Mouse (Mus musculus) MEL (cell line): Measurements from ENCODE around the gene Stk39. TPM values are rescaled to one million over a fixed set of nuclear protein-coding genes. Genes with fewer than 3 reads are reported as not detected.

Experiments
- DNase-seq: peaks from one replicate; pipeline ENCODE4 v3.0.0; 2011; ENCODE audit warnings: low read depth, low spot score
- H3K27ac ChIP-seq: 2 replicates; pipeline ENCODE4 v1.5.1; 2012; ENCODE audit warnings: low read depth, mild to moderate bottlenecking, control low read depth, low read length, moderate library complexity; ENCODE audit not compliant: control insufficient read depth
- H3K27me3 ChIP-seq, 2 experiments: fragments of 150-350 bp in 1 of 2; sonication (generic) in 1 of 2; 2 replicates each; pipeline ENCODE4 v1.6.1; 2012; ENCODE audit warnings: low read length in 2 of 2, mild to moderate bottlenecking in 2 of 2, improper control_type of control experiment in 1 of 2, moderate library complexity in 1 of 2; ENCODE audit not compliant: insufficient read depth in 2 of 2, control insufficient read depth in 1 of 2
- H3K36me3 ChIP-seq, 2 experiments: 2 replicates each; pipeline ENCODE4 v1.6.1; 2012 to 2014; ENCODE audit warnings: low read length in 2 of 2, improper control_type of control experiment in 1 of 2, inconsistent platforms in 1 of 2, mild to moderate bottlenecking in 1 of 2; ENCODE audit not compliant: insufficient read depth in 2 of 2, control insufficient read depth in 1 of 2
- H3K4me1 ChIP-seq, 2 experiments: fragments of 150-350 bp in 1 of 2; sonication (generic) in 1 of 2; 2 replicates each; pipeline ENCODE4 v1.6.1; 2012; ENCODE audit warnings: low read length in 2 of 2, improper control_type of control experiment in 1 of 2, mild to moderate bottlenecking in 1 of 2; ENCODE audit not compliant: insufficient read depth in 2 of 2, control insufficient read depth in 1 of 2
- H3K4me3 ChIP-seq, 2 experiments: fragments of 150-350 bp in 1 of 2; sonication (generic) in 1 of 2; 2 replicates each; pipeline ENCODE4 v1.5.1; 2012; ENCODE audit warnings: low read depth in 2 of 2, low read length in 2 of 2, mild to moderate bottlenecking in 2 of 2, moderate library complexity in 2 of 2, control low read depth in 1 of 2, improper control_type of control experiment in 1 of 2; ENCODE audit not compliant: control insufficient read depth in 1 of 2, insufficient read depth in 1 of 2
- H3K79me2 ChIP-seq: 2 replicates; pipeline ENCODE4 v1.6.1; 2012; ENCODE audit warnings: mild to moderate bottlenecking, low read length, moderate library complexity; ENCODE audit not compliant: control insufficient read depth, poor library complexity, insufficient read depth
- H3K9ac ChIP-seq: 2 replicates; pipeline ENCODE4 v1.6.1; 2012; ENCODE audit warnings: low read depth, mild to moderate bottlenecking, control low read depth, low read length, moderate library complexity; ENCODE audit not compliant: control insufficient read depth, poor library complexity, severe bottlenecking
- H3K9me3 ChIP-seq: fragments of 150-350 bp; sonication (generic); replicated peaks from 2 replicates; pipeline ENCODE4 v1.6.1; 2012; ENCODE audit warnings: mild to moderate bottlenecking, low read length, improper control_type of control experiment, moderate library complexity; ENCODE audit not compliant: insufficient read depth
- CHD1 ChIP-seq: IDR thresholded peaks from 2 replicates; pipeline ENCODE4 v1.6.1; 2012; ENCODE audit warnings: low read depth, mild to moderate bottlenecking, inconsistent platforms, low read length, improper control_type of control experiment
- CTCF ChIP-seq, 3 experiments: IDR thresholded peaks in 2 of 3; conservative IDR thresholded peaks in 1 of 3; 2 replicates each; pipeline ENCODE4 v1.5.1; 2011 to 2012; ENCODE audit warnings: low read length in 3 of 3, low read depth in 2 of 3, mild to moderate bottlenecking in 2 of 3, improper control_type of control experiment in 1 of 3, inconsistent platforms in 1 of 3, mixed read lengths in 1 of 3, moderate library complexity in 1 of 3; ENCODE audit not compliant: control insufficient read depth in 1 of 3, insufficient read depth in 1 of 3, poor library complexity in 1 of 3, severe bottlenecking in 1 of 3
- E2F4 ChIP-seq: IDR thresholded peaks from 2 replicates; pipeline ENCODE4 v1.6.1; 2011; ENCODE audit warnings: low read depth, low read length, improper control_type of control experiment, borderline replicate concordance
- GABPA ChIP-seq: IDR thresholded peaks from 2 replicates; pipeline ENCODE4 v1.6.1; 2012; ENCODE audit warnings: low read depth, mild to moderate bottlenecking, inconsistent platforms, low read length, improper control_type of control experiment, moderate library complexity
- GATA1 ChIP-seq: IDR thresholded peaks from 2 replicates; pipeline ENCODE4 v1.6.1; 2011; ENCODE audit warnings: low read depth, low read length, improper control_type of control experiment
- HCFC1 ChIP-seq: IDR thresholded peaks from 2 replicates; pipeline ENCODE4 v1.6.1; 2012; ENCODE audit warnings: low read depth, mild to moderate bottlenecking, inconsistent platforms, low read length, improper control_type of control experiment, moderate library complexity
- JUND ChIP-seq: IDR thresholded peaks from 2 replicates; pipeline ENCODE4 v1.6.1; 2011; ENCODE audit warnings: low read depth, mild to moderate bottlenecking, improper control_type of control experiment, low read length
- KAT2A ChIP-seq: conservative IDR thresholded peaks from 2 replicates; pipeline ENCODE4 v1.6.1; 2012; ENCODE audit warnings: low read depth, low read length, improper control_type of control experiment, inconsistent platforms
- MAFK ChIP-seq: IDR thresholded peaks from 2 replicates; pipeline ENCODE4 v1.6.1; 2011; ENCODE audit warnings: low read depth, mild to moderate bottlenecking, low read length, improper control_type of control experiment, borderline replicate concordance
- MAZ ChIP-seq: IDR thresholded peaks from 2 replicates; pipeline ENCODE4 v1.6.1; 2012; ENCODE audit warnings: low read depth, mild to moderate bottlenecking, inconsistent platforms, low read length, improper control_type of control experiment
- MEF2A ChIP-seq: IDR thresholded peaks from 2 replicates; pipeline ENCODE4 v1.6.1; 2014; ENCODE audit warnings: low read depth, mild to moderate bottlenecking, inconsistent platforms, low read length, improper control_type of control experiment; ENCODE audit not compliant: poor library complexity, insufficient replicate concordance, severe bottlenecking; ENCODE audit errors: extremely low read depth
- MYC ChIP-seq: IDR thresholded peaks from 2 replicates; pipeline ENCODE4 v1.6.1; 2011; ENCODE audit warnings: low read depth, mild to moderate bottlenecking, low read length, improper control_type of control experiment, moderate library complexity
- NELFE ChIP-seq: IDR thresholded peaks from 2 replicates; pipeline ENCODE4 v1.6.1; 2011; ENCODE audit warnings: low read depth, low read length, improper control_type of control experiment
- POLR2AphosphoS2 ChIP-seq: IDR thresholded peaks from 2 replicates; pipeline ENCODE4 v1.6.1; 2011; ENCODE audit warnings: low read length, improper control_type of control experiment
- POLR2AphosphoS5 ChIP-seq: IDR thresholded peaks from 2 replicates; pipeline ENCODE4 v1.6.1; 2012; ENCODE audit warnings: low read depth, borderline replicate concordance, mild to moderate bottlenecking, inconsistent platforms, low read length, moderate library complexity, mixed read lengths
- RAD21 ChIP-seq: IDR thresholded peaks from 2 replicates; pipeline ENCODE4 v1.6.1; 2011; ENCODE audit warnings: mild to moderate bottlenecking, low read depth, low read length, improper control_type of control experiment
- RCOR1 ChIP-seq: IDR thresholded peaks from 2 replicates; pipeline ENCODE4 v1.6.1; 2012; ENCODE audit warnings: low read depth, mild to moderate bottlenecking, inconsistent platforms, low read length, improper control_type of control experiment
- SMC3 ChIP-seq: IDR thresholded peaks from 2 replicates; pipeline ENCODE4 v1.6.1; 2011; ENCODE audit warnings: low read depth, low read length, improper control_type of control experiment
- TAL1 ChIP-seq: IDR thresholded peaks from 2 replicates; pipeline ENCODE4 v1.6.1; 2012; ENCODE audit warnings: mild to moderate bottlenecking, inconsistent platforms, low read length, moderate library complexity, mixed read lengths
- TBP ChIP-seq: IDR thresholded peaks from 2 replicates; pipeline ENCODE4 v1.8.0; 2011; ENCODE audit warnings: low read depth, low read length, improper control_type of control experiment
- UBTF ChIP-seq: IDR thresholded peaks from 2 replicates; pipeline ENCODE4 v1.6.1; 2012; ENCODE audit warnings: low read depth, mild to moderate bottlenecking, inconsistent platforms, low read length, improper control_type of control experiment, moderate library complexity, borderline replicate concordance; ENCODE audit not compliant: insufficient read depth
- USF2 ChIP-seq, 2 experiments: IDR thresholded peaks; 2 replicates each; pipeline ENCODE4 v1.6.1; 2011 to 2012; ENCODE audit warnings: improper control_type of control experiment in 2 of 2, low read length in 2 of 2, borderline replicate concordance in 1 of 2, inconsistent platforms in 1 of 2, low read depth in 1 of 2, mild to moderate bottlenecking in 1 of 2; ENCODE audit not compliant: insufficient read depth in 1 of 2
- ZKSCAN1 ChIP-seq: IDR thresholded peaks from 2 replicates; pipeline ENCODE4 v1.6.1; 2012; ENCODE audit warnings: low read depth, mild to moderate bottlenecking, inconsistent platforms, low read length, improper control_type of control experiment, moderate library complexity
- ZMIZ1 ChIP-seq: IDR thresholded peaks from 2 replicates; pipeline ENCODE4 v1.6.1; 2012; ENCODE audit warnings: low read depth, mild to moderate bottlenecking, inconsistent platforms, low read length, improper control_type of control experiment, moderate library complexity
- ZNF384 ChIP-seq: IDR thresholded peaks from 2 replicates; pipeline ENCODE4 v1.6.1; 2012; ENCODE audit warnings: low read depth, mild to moderate bottlenecking, inconsistent platforms, low read length, improper control_type of control experiment
- polyA plus RNA-seq, 2 experiments: library from polyadenylated mRNA; stranded (reverse) in 1 of 2; unstranded in 1 of 2; fragments of >175 nt in 1 of 2; fragments of >200 nt in 1 of 2; gene quantifications; 2 replicates each; pipeline versions ENCODE4 v1.2.1 to v1.2.4; 2012; ENCODE audit warnings: low replicate concordance in 2 of 2, low read depth in 1 of 2; ENCODE audit not compliant: insufficient read length in 2 of 2, insufficient read depth in 1 of 2, missing spikeins in 1 of 2
- total RNA-seq: library from RNA; depleted of rRNA; stranded (reverse); fragments of 300-350 nt; gene quantifications from 2 replicates; pipeline ENCODE4 v1.2.3, GENCODE M21; 2012

Gene Stk39
- total and polyA plus RNA-seq, 3 experiments = not detected

GRCm38 (mm10) chr2:68420223-68420622, 51.8 kb downstream of the Stk39 start:
- TF ChIP-seq ZNF384 = no peak
- TF ChIP-seq MAZ = no peak
- no peak for TF ChIP-seq NELFE
- TF ChIP-seq RCOR1 = no peak
- no peak for TF ChIP-seq SMC3
- TF ChIP-seq TBP = no peak
- TF ChIP-seq ZKSCAN1 = no peak
- no peak for TF ChIP-seq RAD21
- H3K27ac ChIP-seq = no peak overlapping the region
- no peaks in the 10 kb centered on the region for H3K27me3 ChIP-seq
- H3K4me3 ChIP-seq = no peak overlapping the region
- no peaks in the 10 kb centered on the region for H3K79me2 ChIP-seq
- no peaks in the 10 kb centered on the region for H3K4me1 ChIP-seq
- no peaks in the 10 kb centered on the region for H3K36me3 ChIP-seq
- H3K9ac ChIP-seq = no peak overlapping the region
- no peak for DNase-seq
- H3K9me3 ChIP-seq = no peaks in the 10 kb centered on the region

DNA sequence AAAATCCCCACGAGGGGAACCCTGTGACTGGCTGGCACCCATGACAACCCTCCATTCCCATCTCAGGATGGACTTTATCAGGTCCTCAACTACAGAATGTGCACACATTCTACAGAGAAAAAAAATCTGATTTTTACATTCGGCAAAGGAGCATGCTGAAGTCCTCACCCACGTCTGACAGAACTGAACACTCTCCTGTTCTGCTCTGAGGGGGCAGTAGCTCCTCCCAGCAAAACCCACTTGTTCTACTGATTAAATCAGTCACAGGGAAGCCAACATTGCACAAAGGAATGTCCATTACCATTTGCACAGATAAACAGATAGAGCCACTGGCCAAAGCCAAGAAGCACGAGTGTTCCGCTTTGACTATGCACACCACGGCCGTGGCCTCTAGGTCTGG, 52.3 kb downstream of the Stk39 start:
- H3K9me3 ChIP-seq = no peaks in the 10 kb centered on the region
- no peak for TF ChIP-seq E2F4
- TF ChIP-seq RAD21 = no peak
- TF ChIP-seq UBTF = no peak
- no peak for TF ChIP-seq RCOR1
- DNase-seq = no peak
- no peaks in the 10 kb centered on the region for H3K4me1 ChIP-seq
- H3K27me3 ChIP-seq = no peaks in the 10 kb centered on the region
- H3K27ac ChIP-seq = no peak overlapping the region
- no peak overlapping the region for H3K4me3 ChIP-seq
- H3K9ac ChIP-seq = no peak overlapping the region
- H3K79me2 ChIP-seq = no peaks in the 10 kb centered on the region
- no peaks in the 10 kb centered on the region for H3K36me3 ChIP-seq

GRCm38 (mm10) chr2:68419165-68419564, 52.9 kb downstream of the Stk39 start:
- no peaks in the 10 kb centered on the region for H3K79me2 ChIP-seq
- no peaks in the 10 kb centered on the region for H3K36me3 ChIP-seq
- no peak overlapping the region for H3K4me3 ChIP-seq
- H3K9me3 ChIP-seq = no peaks in the 10 kb centered on the region
- no peak for TF ChIP-seq JUND
- TF ChIP-seq GABPA = no peak
- TF ChIP-seq ZKSCAN1 = no peak
- no peak for TF ChIP-seq CHD1
- no peak for TF ChIP-seq USF2 (IDR thresholded peaks at IDR 0.05; ENCODE audit: borderline replicate concordance in 1 of 2, insufficient read depth in 1 of 2, low read depth in 1 of 2, low read length in 2 of 2)
- no peak for TF ChIP-seq GATA1
- TF ChIP-seq POLR2AphosphoS5 = no peak
- no peak for TF ChIP-seq SMC3
- no peak for TF ChIP-seq MEF2A
- TF ChIP-seq MYC = no peak
- TF ChIP-seq NELFE = no peak
- TF ChIP-seq ZMIZ1 = no peak
- TF ChIP-seq POLR2AphosphoS2 = no peak
- TF ChIP-seq KAT2A = no peak
- no peak for TF ChIP-seq MAFK
- TF ChIP-seq HCFC1 = no peak
- no peak for TF ChIP-seq CTCF (IDR thresholded peaks at IDR 0.05 in 2 of 3, conservative IDR thresholded peaks at IDR 0.05 in 1 of 3; ENCODE audit: control insufficient read depth in 1 of 3, insufficient read depth in 1 of 3, low read depth in 2 of 3, low read length in 3 of 3, poor library complexity in 1 of 3, severe bottlenecking in 1 of 3)
- no peak for TF ChIP-seq TAL1
- TF ChIP-seq UBTF = no peak
- no peak overlapping the region for H3K27ac ChIP-seq
- H3K27me3 ChIP-seq = no peaks in the 10 kb centered on the region
- no peak for DNase-seq
- no peak overlapping the region for H3K9ac ChIP-seq
- no peaks in the 10 kb centered on the region for H3K4me1 ChIP-seq
